Mouse (Mus musculus) adrenal gland, postnatal 10 days (tissue): ENCODE results near the gene Ube2dnl1. TPM values are rescaled to one million over a fixed set of nuclear protein-coding genes. Genes with fewer than 3 reads are reported as not detected.

Experiments used
- DNase-seq: peaks from one replicate; pipeline ENCODE4 v3.0.0; 2021; ENCODE audit warnings: mixed read lengths
- long read RNA-seq, 2 experiments: library from polyadenylated mRNA; stranded (forward); transcript quantifications; one replicate each; pipeline ENCODE4 v2.0.0; 2021
- total RNA-seq, 2 experiments: library from RNA; stranded (reverse); gene quantifications; 2 replicates each; pipeline ENCODE4 v1.2.3; 2021

Ube2dnl1 gene
- not detected for total RNA-seq
- long read RNA-seq, experiment 1, result 0 reads
- long read RNA-seq, experiment 2, result 0 reads

DNA sequence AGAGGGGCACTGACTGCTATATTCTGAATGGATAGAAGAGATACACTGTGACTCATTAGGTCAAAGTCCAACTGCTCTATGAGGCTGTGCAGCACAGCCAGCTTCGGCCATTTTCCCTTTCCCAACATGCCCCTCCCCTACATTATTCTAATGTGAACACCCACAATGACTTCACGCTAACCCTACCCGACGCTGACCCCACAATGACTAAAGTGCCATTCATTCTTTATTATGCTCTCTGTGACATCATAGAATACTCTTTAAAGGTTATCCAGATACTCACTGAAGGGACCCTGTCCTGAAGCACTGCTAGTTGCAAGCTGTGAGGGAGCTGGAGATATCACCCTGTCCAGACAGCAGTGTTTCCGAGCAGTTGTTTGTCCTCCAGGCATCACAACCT, at the start of gene Ube2dnl1:
Gene Ube2dnl1, plus strand, starts transcription at position 301 of the 400 bp plus-strand sequence.
- DNase-seq, result no peak

GRCm38 (mm10) chrX:114895489-114895888, 9.3 kb upstream of the Ube2dnl1 start:
- DNase-seq, result no peak

GRCm38 (mm10) chrX:114897506-114897905, 7.3 kb upstream of the Ube2dnl1 start:
- DNase-seq, result no peak

DNA sequence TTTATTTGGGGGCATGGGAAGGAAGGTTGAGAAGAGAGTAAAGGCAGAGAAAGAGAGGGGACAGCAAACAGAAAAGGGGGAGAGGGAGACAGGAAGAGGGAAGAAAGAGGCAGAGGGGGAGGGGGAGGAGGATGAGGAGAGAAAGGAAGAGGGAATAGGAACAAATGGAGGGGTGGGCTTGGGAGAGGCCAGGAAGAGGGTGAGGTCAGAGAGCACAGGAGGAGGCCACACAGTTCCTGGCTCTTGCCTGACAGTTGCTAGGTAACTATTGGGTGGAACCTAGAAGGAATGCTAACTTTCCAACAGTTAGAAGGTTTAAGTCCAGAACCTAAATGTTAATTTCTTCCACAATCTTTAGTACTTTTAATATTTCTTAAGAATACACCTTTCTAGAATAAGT, 1.4 kb upstream of the Ube2dnl1 start:
- no peak for DNase-seq

DNA sequence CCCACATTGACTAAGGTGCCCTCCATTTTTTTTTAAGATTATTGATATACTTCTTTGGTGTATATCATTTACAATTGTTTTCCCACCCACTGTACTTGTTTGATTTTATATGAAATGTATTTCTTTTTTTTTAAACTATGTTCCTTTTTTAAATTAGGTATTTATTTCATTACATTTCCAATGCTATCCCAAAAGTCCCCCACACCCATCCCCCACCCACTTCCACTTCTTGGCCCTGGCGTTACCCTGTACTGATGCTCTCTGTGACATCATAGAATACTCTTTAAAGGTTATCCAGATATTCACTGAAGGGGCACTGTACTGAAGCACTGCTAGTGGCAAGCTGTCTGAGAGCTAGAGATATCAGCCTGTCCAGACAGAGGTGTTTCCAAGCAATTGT, 2.5 kb downstream of the Ube2dnl1 start, which contains the start of gene Ube2dnl2:
Gene Ube2dnl2, plus strand, starts transcription at position 301 of the 400 bp plus-strand sequence.
- no peak for DNase-seq

DNA sequence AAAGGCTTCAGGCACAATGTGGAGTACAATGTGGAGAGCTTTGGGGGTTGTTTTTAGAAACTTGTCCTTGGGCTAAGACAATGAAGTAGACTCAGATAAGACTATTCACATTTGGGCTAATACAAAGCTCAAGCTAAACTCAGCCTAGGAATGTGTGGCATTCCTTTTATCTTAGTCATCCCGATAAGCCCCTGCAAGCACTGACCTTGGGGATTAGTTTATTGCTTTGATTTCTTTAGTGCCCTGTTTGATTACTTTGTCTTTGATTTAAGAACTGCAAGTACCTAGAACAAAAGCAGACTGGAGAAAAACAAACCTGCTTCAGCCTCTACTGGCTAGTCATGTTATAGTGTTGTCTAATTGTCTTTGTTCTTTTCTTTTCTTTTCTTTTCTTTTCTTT, 50.3 kb downstream of the Ube2dnl1 start:
- DNase-seq, result no peak

Other genes with a start within 250 kb of the Ube2dnl1 start
- not detected for gene Ube2dnl2, start 2.6 kb downstream of the Ube2dnl1 start, total RNA-seq